In genomic region chr6:124863658-124864298, GRCm38 (mm10) we compare ENCODE assay signal across 8 mouse cellular contexts. TPM values are rescaled to one million over a fixed set of nuclear protein-coding genes. Genes with fewer than 3 reads are reported as not detected.
A peak's percentile ranks its signal among the peaks of the same experiment; 100 is the strongest.
DNase-seq lines count a peak whose midpoint lies in the region; ATAC-seq and TF ChIP-seq lines count a peak whose summit lies in the region.

Gene Gpr162, minus strand, starts transcription at chr6:124863983.

- peak; percentile 43; the same call in 1 of the 2 replicates for ATAC-seq in heart, embryonic 11.5 days (replicated peaks; ENCODE audit: insufficient number of reproducible peaks, low FRiP score, low TSS enrichment)
- ATAC-seq in kidney, embryonic 16.5 days (ENCODE audit: low FRiP score, low TSS enrichment): peak; percentile 70
- ATAC-seq in liver, embryonic 11.5 days (replicated peaks; ENCODE audit: low FRiP score): peak; percentile 42
- ATAC-seq in midbrain, postnatal 0 days (ENCODE audit: low FRiP score): peak; percentile 64

- DNase-seq in heart, adult 18-20 months: peak; percentile 53 to 57
- no peak for DNase-seq in heart, adult 9 months (ENCODE audit: low spot score in 2 of 2)
- peak; percentile 74 for DNase-seq in embryo, embryonic 10 days (ENCODE audit: low spot score)
- DNase-seq in liver, embryonic 11.5 days (ENCODE audit: low spot score): peak; percentile 68
- DNase-seq in midbrain, postnatal 0 days (ENCODE audit: low spot score): peak; percentile 81
- peak; percentile 81 for DNase-seq in testis, postnatal 10 days (ENCODE audit: low spot score)

- peak within 1 kb of the TSS; percentile 53 for H3K4me3 ChIP-seq in heart, embryonic 11.5 days (ENCODE audit: low read depth, low read length)
- H3K4me3 ChIP-seq in kidney, embryonic 16.5 days (ENCODE audit: low read length): peak within 1 kb of the TSS; percentile 58
- H3K4me3 ChIP-seq in liver, embryonic 11.5 days (ENCODE audit: low read depth, low read length): peak within 1 kb of the TSS; percentile 54
- peak within 1 kb of the TSS; percentile 72 for H3K4me3 ChIP-seq in midbrain, postnatal 0 days (ENCODE audit: low read depth, low read length)

- H3K9me3 ChIP-seq in heart, embryonic 11.5 days (replicated peaks; ENCODE audit: control insufficient read depth, low read length): no peaks in the 10 kb centered on the region
- H3K9me3 ChIP-seq in kidney, embryonic 16.5 days (ENCODE audit: low read length): no peaks in the 10 kb centered on the region
- H3K9me3 ChIP-seq in liver, embryonic 11.5 days (ENCODE audit: control insufficient read depth, low read length): no peaks in the 10 kb centered on the region
- no peaks in the 10 kb centered on the region for H3K9me3 ChIP-seq in midbrain, postnatal 0 days (ENCODE audit: low read length)

- peaks cover 16% of the 10 kb centered on the region for H3K4me1 ChIP-seq in heart, embryonic 11.5 days (ENCODE audit: control insufficient read depth, insufficient read depth, low read length)
- H3K4me1 ChIP-seq in kidney, embryonic 16.5 days (ENCODE audit: insufficient read depth, low read length): peaks cover 26% of the 10 kb centered on the region
- peaks cover 4% of the 10 kb centered on the region; the same call in 1 of the 2 replicates for H3K4me1 ChIP-seq in liver, embryonic 11.5 days (replicated peaks; ENCODE audit: control insufficient read depth, insufficient read depth, low read length)
- peaks cover 27% of the 10 kb centered on the region for H3K4me1 ChIP-seq in midbrain, postnatal 0 days (ENCODE audit: insufficient read depth, low read length)

- peak; percentile 30 for TF ChIP-seq CTCF in midbrain, postnatal 0 days (IDR thresholded peaks at IDR 0.05)

- 1% methylated on average over 37 of the region's 43 CpGs for WGBS in heart, embryonic 11.5 days (ENCODE audit: insufficient replicate concordance)
- WGBS in kidney, embryonic 16.5 days: 1% methylated on average over 41 of the region's 43 CpGs
- WGBS in liver, embryonic 11.5 days: 1% methylated on average over 37 of the region's 43 CpGs
- WGBS in midbrain, postnatal 0 days: under 1% methylated on average over 31 of the region's 43 CpGs

- no peak within 1 kb of the TSS for H3K27ac ChIP-seq in heart, embryonic 11.5 days (ENCODE audit: low read depth, low read length)
- no peak within 1 kb of the TSS for H3K27ac ChIP-seq in kidney, embryonic 16.5 days (ENCODE audit: low read length)
- H3K27ac ChIP-seq in liver, embryonic 11.5 days (ENCODE audit: low read depth, low read length): no peak within 1 kb of the TSS
- peak within 1 kb of the TSS; percentile 97 for H3K27ac ChIP-seq in midbrain, postnatal 0 days (ENCODE audit: low read depth, low read length)

- H3K27me3 ChIP-seq in heart, embryonic 11.5 days (ENCODE audit: control insufficient read depth, insufficient read depth, low read length): peaks cover 22% of the 10 kb centered on the region
- H3K27me3 ChIP-seq in kidney, embryonic 16.5 days (ENCODE audit: insufficient read depth, low read length): peaks cover 15% of the 10 kb centered on the region; the same call in 1 of the 2 replicates
- peaks cover 74% of the 10 kb centered on the region for H3K27me3 ChIP-seq in liver, embryonic 11.5 days (replicated peaks; ENCODE audit: control insufficient read depth, insufficient read depth, low read length)
- no peaks in the 10 kb centered on the region for H3K27me3 ChIP-seq in midbrain, postnatal 0 days (ENCODE audit: insufficient read depth, low read length)

- H3K36me3 ChIP-seq in heart, embryonic 11.5 days (ENCODE audit: control insufficient read depth, insufficient read depth, low read length): no peaks in the 10 kb centered on the region
- no peaks in the 10 kb centered on the region for H3K36me3 ChIP-seq in kidney, embryonic 16.5 days (ENCODE audit: insufficient read depth, low read length)
- H3K36me3 ChIP-seq in liver, embryonic 11.5 days (ENCODE audit: control insufficient read depth, insufficient read depth, low read length): no peaks in the 10 kb centered on the region
- peaks cover 7% of the 10 kb centered on the region; the same call in 1 of the 2 replicates for H3K36me3 ChIP-seq in midbrain, postnatal 0 days (ENCODE audit: insufficient read depth, low read length)

- peak within 1 kb of the TSS; percentile 77 for H3K9ac ChIP-seq in heart, embryonic 11.5 days (ENCODE audit: low read depth, low read length)
- H3K9ac ChIP-seq in kidney, embryonic 16.5 days (replicated peaks; ENCODE audit: low read length): peak within 1 kb of the TSS; percentile 80
- peak within 1 kb of the TSS; percentile 58 for H3K9ac ChIP-seq in liver, embryonic 11.5 days (ENCODE audit: low read depth, low read length)
- peak within 1 kb of the TSS; percentile 93 for H3K9ac ChIP-seq in midbrain, postnatal 0 days (replicated peaks; ENCODE audit: low read length, poor library complexity, severe bottlenecking)

- peak within 1 kb of the TSS; percentile 89 for H3K4me2 ChIP-seq in heart, embryonic 11.5 days
- peak within 1 kb of the TSS; percentile 98 for H3K4me2 ChIP-seq in kidney, embryonic 16.5 days (replicated peaks; ENCODE audit: low read depth, low read length)
- peak within 1 kb of the TSS; percentile 88 for H3K4me2 ChIP-seq in liver, embryonic 11.5 days
- peak within 1 kb of the TSS; percentile 75 for H3K4me2 ChIP-seq in midbrain, postnatal 0 days (ENCODE audit: low read depth, low read length, poor library complexity, severe bottlenecking)

RNA-seq across cellular contexts. Expression of gene Gpr162, which starts in this region (rescaled TPM):
- under 1 TPM; 0.36 to 0.84 TPM for total RNA-seq in heart, adult 18-20 months (2021)
- polyA plus RNA-seq in heart, embryonic 11.5 days (2014; fragmentation: Nextera tagmentation; extraction: Ambion mirVana): 0.69 and 0.80 TPM in 2 replicates
- polyA plus RNA-seq in kidney, embryonic 16.5 days (2015; fragmentation: Nextera tagmentation; extraction: Ambion mirVana): 1.1 and 1.4 TPM in 2 replicates
- polyA plus RNA-seq in liver, embryonic 11.5 days (2014; fragmentation: Nextera tagmentation; extraction: Ambion mirVana): 0.17 and 0.32 TPM in 2 replicates
- 198 and 225 TPM in 2 replicates for total RNA-seq in midbrain, postnatal 0 days (2014; rRNA removed)
- 38.3 and 39.3 TPM in 2 replicates for polyA plus RNA-seq in midbrain, postnatal 0 days (2015; fragmentation: Nextera tagmentation; extraction: Ambion mirVana)

Comparison
In these comparisons a context has a peak if more than half of its experiments do, and no peak if none do; other contexts are left out.
1. RNA of gene Gpr162 (total RNA-seq): 198 to 225 TPM in midbrain, postnatal 0 days; 0.36 to 0.84 TPM in heart, adult 18-20 months; every median in the first group is over 100 times any median in the second.
2. RNA of gene Gpr162 (polyA plus RNA-seq): 38.3 to 39.3 TPM in midbrain, postnatal 0 days; 1.1 to 1.4 TPM in kidney, embryonic 16.5 days, 0.69 to 0.80 TPM in heart, embryonic 11.5 days and 0.17 to 0.32 TPM in liver, embryonic 11.5 days; every median in the first group is over 10 times any median in the second.
3. Peak in DNase-seq in heart, adult 18-20 months; RNA of the gene not detected or under 1 TPM.
4. Peak in ATAC-seq, H3K4me3 ChIP-seq, H3K9ac ChIP-seq and H3K4me2 ChIP-seq in heart, embryonic 11.5 days; RNA of the gene not detected or under 1 TPM.
5. Peak in DNase-seq, ATAC-seq, H3K4me3 ChIP-seq, H3K9ac ChIP-seq and H3K4me2 ChIP-seq in liver, embryonic 11.5 days; RNA of the gene not detected or under 1 TPM.
6. DNase-seq: peak in embryo, embryonic 10 days (single experiment), midbrain, postnatal 0 days (single experiment) and testis, postnatal 10 days (single experiment); none in heart, adult 9 months (0 of 2).
7. Peak in every context shown above with its lines, with median percentiles within 50 percentile points of each other: ATAC-seq, H3K4me2 ChIP-seq, H3K4me3 ChIP-seq and H3K9ac ChIP-seq.